Mouse (Mus musculus) liver, embryonic 14.5 days (tissue): ENCODE results near the gene Foxa1.

Source experiments
- CTCF ChIP-seq: IDR thresholded peaks from 2 replicates; pipeline ENCODE4 v1.5.1; 2016; ENCODE audit warnings: antibody characterized with exemption, low read depth, control low read depth
- EP300 ChIP-seq: IDR thresholded peaks from 2 replicates; pipeline ENCODE4 v1.6.1; 2016; ENCODE audit warnings: antibody characterized with exemption, low read depth

DNA sequence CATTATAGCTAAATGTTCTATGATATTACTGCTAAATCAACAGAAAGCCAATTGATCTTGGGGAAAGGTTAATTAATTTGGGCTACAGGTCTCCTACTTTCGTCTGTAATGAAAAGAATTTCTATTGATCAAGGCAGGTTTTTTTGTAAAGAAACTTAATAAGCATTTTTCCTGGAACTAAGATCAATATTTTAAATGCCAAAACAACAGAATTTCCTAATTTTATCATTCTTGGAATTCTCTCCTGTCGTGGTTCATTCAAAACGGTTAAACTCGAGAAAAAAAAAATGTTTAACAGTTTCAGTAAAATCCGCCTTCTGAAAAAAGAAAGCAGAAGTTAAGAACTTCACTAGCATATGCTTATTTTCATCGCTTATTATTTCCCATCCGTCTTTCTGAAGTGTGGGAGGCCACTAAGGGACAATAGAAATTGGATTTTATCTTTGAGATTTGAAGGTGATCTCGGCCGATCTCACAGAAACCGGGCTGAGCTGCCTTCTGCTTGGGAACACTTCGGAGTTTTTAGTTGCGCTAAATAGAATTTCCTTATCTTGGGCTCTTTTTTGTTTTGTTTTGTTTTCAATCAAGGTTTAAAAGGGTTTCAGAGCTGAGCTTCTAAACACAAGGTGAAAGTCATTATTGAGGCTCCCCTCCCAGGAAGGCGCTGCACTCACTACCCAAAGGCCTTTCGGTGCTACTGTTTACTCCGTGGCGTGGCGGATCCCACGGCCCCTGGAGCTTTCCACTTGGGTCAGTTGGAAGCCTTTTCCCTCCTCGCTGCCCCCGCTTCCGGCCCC, 8.7 kb downstream of the Foxa1 start:
- TF ChIP-seq CTCF (no peak), EP300 (no peak)
